In the genomic region with DNA sequence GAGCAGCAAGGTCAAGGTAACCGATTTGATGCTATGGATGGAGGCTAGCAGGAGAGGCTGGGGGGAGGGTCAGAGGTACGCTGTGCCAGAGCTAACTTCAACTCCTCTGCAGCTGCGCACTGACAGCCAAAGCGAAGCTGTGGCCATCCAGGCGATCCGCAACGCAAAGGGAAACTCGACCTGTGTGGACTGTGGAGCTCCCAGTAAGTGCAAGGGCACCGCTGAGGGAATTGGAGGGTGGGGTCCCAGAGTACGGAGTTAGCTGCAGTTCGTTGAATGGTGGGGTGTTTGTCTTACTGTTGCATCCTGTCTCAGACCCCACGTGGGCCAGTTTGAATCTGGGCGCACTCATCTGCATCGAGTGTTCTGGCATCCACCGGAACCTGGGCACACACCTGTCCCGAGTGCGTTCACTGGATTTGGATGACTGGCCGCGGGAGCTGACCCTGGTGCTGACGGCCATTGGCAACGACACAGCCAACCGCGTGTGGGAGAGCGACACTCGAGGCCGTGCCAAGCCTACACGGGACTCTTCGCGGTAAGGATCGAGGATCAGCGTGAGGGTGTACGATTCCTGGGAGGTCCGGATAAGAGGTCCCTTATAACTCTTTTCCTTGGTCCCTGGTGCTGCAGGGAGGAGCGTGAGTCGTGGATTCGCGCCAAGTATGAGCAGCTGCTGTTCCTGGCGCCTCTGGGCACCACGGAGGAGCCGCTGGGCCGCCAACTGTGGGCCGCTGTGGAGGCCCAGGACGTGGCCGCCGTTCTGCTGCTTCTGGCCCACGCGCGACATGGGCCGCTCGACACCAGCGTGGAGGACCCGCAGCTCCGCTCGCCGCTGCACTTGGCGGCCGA, we compare ENCODE assay signal across 9 mouse cellular contexts. TPM values are rescaled to one million over a fixed set of nuclear protein-coding genes. Genes with fewer than 3 reads are reported as not detected.
DNase-seq lines count a peak whose midpoint lies in the region; ATAC-seq lines count a peak whose summit lies in the region.
"Had no signal": no experiment of that assay in that cellular context is flagged by ENCODE, and none has a peak within 500 bp of the region (broad histone marks: within the 10 kb centered on the region; RNA-seq: fewer than 3 reads in every experiment).

No protein-coding gene starts in this region.

- peaks cover 31% of the 10 kb centered on the region for H3K4me1 ChIP-seq in midbrain, embryonic 13.5 days (replicated peaks)

- peak overlapping the region; percentile 22 for H3K4me3 ChIP-seq in midbrain, embryonic 13.5 days (replicated peaks)

- peak overlapping the region; percentile 46 for H3K4me2 ChIP-seq in midbrain, embryonic 13.5 days (replicated peaks)

- no peak overlapping the region for H3K27ac ChIP-seq in midbrain, embryonic 13.5 days
- H3K27ac ChIP-seq: liver, embryonic 14.5 days had no signal

- peaks cover 75% of the 10 kb centered on the region for H3K36me3 ChIP-seq in midbrain, embryonic 13.5 days

- peak; percentile 5; the same call in 1 of the 2 replicates for ATAC-seq in midbrain, embryonic 13.5 days

- DNase-seq in retina, postnatal 1 day, result peak; percentile 62
- DNase-seq in retina, embryonic 14.5 days (ENCODE audit: low spot score), result no peak
- peak; percentile 35 for DNase-seq in embryo, embryonic 9.5 days (ENCODE audit: extremely low spot score)
- DNase-seq in heart, postnatal 10 days, result peak; percentile 68 to 73
- DNase-seq in kidney, postnatal 36 days, result peak; percentile 73 to 90
- DNase-seq in c-Kit-positive CD71-positive TER-119-positive erythroid progenitor cells, embryonic 14.5 days (ENCODE audit: low spot score), result no peak
- DNase-seq in urinary bladder, adult 18-20 months (ENCODE audit: low spot score in 2 of 2), result no peak

- H3K9me3 ChIP-seq in midbrain, embryonic 13.5 days, result no peaks in the 10 kb centered on the region

- H3K27me3 ChIP-seq in midbrain, embryonic 13.5 days, result peaks cover 66% of the 10 kb centered on the region

- peak overlapping the region; percentile 48 for H3K9ac ChIP-seq in midbrain, embryonic 13.5 days (replicated peaks)
- H3K9ac ChIP-seq: liver, embryonic 14.5 days had no signal

- intact Hi-C loops in heart, postnatal 10 days (cut with DNase I), result no loop called here

- WGBS in midbrain, embryonic 13.5 days, result 10% methylated on average over 57 of the region's 57 CpGs

RNA-seq across cellular contexts. Expression of gene Agap2, which starts 15.7 kb away (rescaled TPM):
- 1 to 10 TPM; 5.5 to 8.3 TPM for total RNA-seq in heart, postnatal 10 days (2021)
- 2.8 and 3.3 TPM in 2 replicates for polyA plus RNA-seq in midbrain, embryonic 13.5 days (2015; fragmentation: Nextera tagmentation; extraction: Ambion mirVana)

RNA-seq across cellular contexts. Expression of gene Tspan31, which starts 20.7 kb away (rescaled TPM):
- 10 to 100 TPM; 50.0 to 53.8 TPM for total RNA-seq in heart, postnatal 10 days (2021)
- 136 and 138 TPM in 2 replicates for polyA plus RNA-seq in midbrain, embryonic 13.5 days (2015; fragmentation: Nextera tagmentation; extraction: Ambion mirVana)

RNA-seq across cellular contexts. Expression of gene Cdk4, which starts 27.5 kb away (rescaled TPM):
- 100 to 1,000 TPM; 154 to 196 TPM for total RNA-seq in heart, postnatal 10 days (2021)
- polyA plus RNA-seq in midbrain, embryonic 13.5 days (2015; fragmentation: Nextera tagmentation; extraction: Ambion mirVana), result 1,636 and 1,639 TPM in 2 replicates

RNA-seq across cellular contexts. Expression of gene Os9, which starts 30.1 kb away (rescaled TPM):
- total RNA-seq in heart, postnatal 10 days (2021), result 10 to 100 TPM; 36.7 to 37.8 TPM
- polyA plus RNA-seq in midbrain, embryonic 13.5 days (2015; fragmentation: Nextera tagmentation; extraction: Ambion mirVana), result 134 and 138 TPM in 2 replicates

RNA-seq across cellular contexts. Expression of gene March9, which starts 30.8 kb away (rescaled TPM):
- total RNA-seq in heart, postnatal 10 days (2021), result 1 to 10 TPM; 1.7 to 2.9 TPM
- 5.6 and 6.4 TPM in 2 replicates for polyA plus RNA-seq in midbrain, embryonic 13.5 days (2015; fragmentation: Nextera tagmentation; extraction: Ambion mirVana)

Comparison
In these comparisons a context has a peak if more than half of its experiments do, and no peak if none do; other contexts are left out.
1. DNase-seq: peak in retina, postnatal 1 day (single experiment), embryo, embryonic 9.5 days (single experiment), heart, postnatal 10 days (2 of 2) and kidney, postnatal 36 days (2 of 2); none in retina, embryonic 14.5 days (single experiment), c-Kit-positive CD71-positive TER-119-positive erythroid progenitor cells, embryonic 14.5 days (single experiment) and urinary bladder, adult 18-20 months (0 of 2).